20 mouse cellular contexts compared by ENCODE assay signal in the genomic region with DNA sequence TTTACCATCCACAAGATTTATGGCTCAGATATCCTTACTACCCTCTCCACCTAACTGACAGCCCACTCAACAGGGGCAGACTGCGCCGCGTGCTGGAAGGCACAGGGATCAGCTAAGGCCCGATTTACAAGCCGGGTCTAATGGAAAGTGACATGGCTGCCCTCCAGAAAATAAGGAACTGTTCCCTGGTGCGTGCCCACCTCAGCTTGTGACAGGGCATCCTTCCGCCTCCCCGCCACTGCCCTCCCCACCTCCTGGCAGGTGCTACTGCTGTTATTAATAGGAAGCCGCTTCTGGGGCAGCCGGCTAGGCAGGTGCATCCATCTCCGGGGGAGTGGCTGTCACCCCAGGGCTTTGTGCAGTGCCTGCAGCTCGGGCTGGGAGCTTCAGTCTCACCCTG. TPM values are rescaled to one million over a fixed set of nuclear protein-coding genes. Genes with fewer than 3 reads are reported as not detected.
DNase-seq lines count a peak whose midpoint lies in the region; ATAC-seq lines count a peak whose summit lies in the region.
"Had no signal": no experiment of that assay in that cellular context is flagged by ENCODE, and none has a peak within 500 bp of the region (broad histone marks: within the 10 kb centered on the region; RNA-seq: fewer than 3 reads in every experiment).

No protein-coding gene starts in this region.

- DNase-seq in kidney, adult 8-10 months, result no peak
- peak; percentile 28 for DNase-seq in cerebellum, adult 9-10 months
- no peak for DNase-seq in hindbrain, embryonic 11.5 days (ENCODE audit: low spot score)
- DNase-seq in lung, postnatal 36 days, result no peak
- DNase-seq in right cerebral cortex, postnatal 36 days (ENCODE audit: low spot score in 2 of 2), result no peak
- no peak for DNase-seq in ovary, postnatal 36 days (ENCODE audit: low spot score)
- DNase-seq: adrenal gland, postnatal 10 days; gastrocnemius, adult 2 months; heart, adult 2 months; lung, postnatal 10 days; right cerebral cortex, postnatal 4 days; thymus, postnatal 14 days had no signal

- no peaks in the 10 kb centered on the region for H3K36me3 ChIP-seq in kidney, embryonic 15.5 days
- no peaks in the 10 kb centered on the region for H3K36me3 ChIP-seq in hindbrain, embryonic 11.5 days (ENCODE audit: control insufficient read depth, insufficient read depth, low read length)
- no peaks in the 10 kb centered on the region for H3K36me3 ChIP-seq in neural tube, embryonic 13.5 days
- H3K36me3 ChIP-seq: G1E; limb, embryonic 13.5 days; liver, embryonic 15.5 days; midbrain, embryonic 12.5 days had no signal

- no peak overlapping the region for H3K4me3 ChIP-seq in kidney, embryonic 15.5 days (replicated peaks)
- no peak overlapping the region for H3K4me3 ChIP-seq in hindbrain, embryonic 11.5 days (ENCODE audit: low read depth, low read length)
- no peak overlapping the region for H3K4me3 ChIP-seq in neural tube, embryonic 13.5 days
- H3K4me3 ChIP-seq: heart, adult 2 months; liver, embryonic 15.5 days; midbrain, embryonic 12.5 days had no signal

- no peak for ATAC-seq in kidney, embryonic 15.5 days (replicated peaks; ENCODE audit: low FRiP score)
- peak; percentile 20; the same call in 1 of the 2 replicates for ATAC-seq in hindbrain, embryonic 11.5 days (ENCODE audit: low FRiP score)
- ATAC-seq in neural tube, embryonic 13.5 days (ENCODE audit: low read depth), result no peak
- ATAC-seq: forebrain, embryonic 16.5 days; inflammation-experienced regulatory T-cells, adult 6 months had no signal

- WGBS in kidney, embryonic 15.5 days, result 8% methylated on average over 12 of the region's 12 CpGs
- 18% methylated on average over 12 of the region's 12 CpGs for WGBS in hindbrain, embryonic 11.5 days
- WGBS in neural tube, embryonic 13.5 days, result 3% methylated on average over 12 of the region's 12 CpGs

- peak overlapping the region; percentile 43 for H3K4me2 ChIP-seq in kidney, embryonic 15.5 days
- H3K4me2 ChIP-seq in hindbrain, embryonic 11.5 days (replicated peaks; ENCODE audit: low read depth, low read length), result no peak overlapping the region
- peak overlapping the region; percentile 16; the same call in 1 of the 2 replicates for H3K4me2 ChIP-seq in neural tube, embryonic 13.5 days
- H3K4me2 ChIP-seq: liver, embryonic 15.5 days; midbrain, embryonic 12.5 days had no signal

- H3K27ac ChIP-seq in kidney, embryonic 15.5 days, result no peak overlapping the region
- peak overlapping the region; percentile 58; the same call in 1 of the 2 replicates for H3K27ac ChIP-seq in hindbrain, embryonic 11.5 days (ENCODE audit: low read depth, low read length)
- peak overlapping the region; percentile 52 for H3K27ac ChIP-seq in neural tube, embryonic 13.5 days (replicated peaks)
- H3K27ac ChIP-seq: gastrocnemius, adult 2 months; heart, adult 2 months; limb, embryonic 13.5 days; liver, embryonic 15.5 days; midbrain, embryonic 12.5 days had no signal

- H3K27me3 ChIP-seq in kidney, embryonic 15.5 days, result peaks cover 70% of the 10 kb centered on the region
- H3K27me3 ChIP-seq in hindbrain, embryonic 11.5 days (ENCODE audit: control insufficient read depth, insufficient read depth, low read length), result peaks cover 10% of the 10 kb centered on the region; the same call in 1 of the 2 replicates
- H3K27me3 ChIP-seq in neural tube, embryonic 13.5 days, result peaks cover 14% of the 10 kb centered on the region

- no peak overlapping the region for H3K9ac ChIP-seq in kidney, embryonic 15.5 days
- peak overlapping the region; percentile 34; the same call in 1 of the 2 replicates for H3K9ac ChIP-seq in hindbrain, embryonic 11.5 days (ENCODE audit: low read depth, low read length)
- H3K9ac ChIP-seq in neural tube, embryonic 13.5 days, result 0 out of 2 replicates have a peak overlapping the region, but pooled peaks have one; percentile 31
- H3K9ac ChIP-seq: limb, embryonic 13.5 days; liver, embryonic 15.5 days; midbrain, embryonic 12.5 days had no signal

- no peaks in the 10 kb centered on the region for H3K9me3 ChIP-seq in kidney, embryonic 15.5 days (replicated peaks)
- H3K9me3 ChIP-seq in hindbrain, embryonic 11.5 days (ENCODE audit: control insufficient read depth, low read length), result no peaks in the 10 kb centered on the region
- no peaks in the 10 kb centered on the region for H3K9me3 ChIP-seq in neural tube, embryonic 13.5 days
- H3K9me3 ChIP-seq: G1E; limb, embryonic 13.5 days; liver, embryonic 15.5 days; midbrain, embryonic 12.5 days had no signal

- H3K4me1 ChIP-seq in kidney, embryonic 15.5 days, result peaks cover 59% of the 10 kb centered on the region
- peaks cover 9% of the 10 kb centered on the region for H3K4me1 ChIP-seq in hindbrain, embryonic 11.5 days (replicated peaks; ENCODE audit: control insufficient read depth, insufficient read depth, low read length)
- H3K4me1 ChIP-seq in neural tube, embryonic 13.5 days (replicated peaks), result peaks cover 74% of the 10 kb centered on the region
- H3K4me1 ChIP-seq: liver, embryonic 15.5 days had no signal

RNA-seq across cellular contexts. Expression of a gene that starts 41.2 kb away (rescaled TPM):
- 24.9 and 26.8 TPM in 2 replicates for polyA plus RNA-seq in kidney, embryonic 15.5 days (2015; fragmentation: Nextera tagmentation; extraction: Ambion mirVana)
- 14.4 and 14.6 TPM in 2 replicates for polyA plus RNA-seq in hindbrain, embryonic 11.5 days (2014; fragmentation: Nextera tagmentation; extraction: Ambion mirVana)
- 15.0 and 19.0 TPM in 2 replicates for polyA plus RNA-seq in neural tube, embryonic 13.5 days (2015; fragmentation: Nextera tagmentation; extraction: Ambion mirVana)

RNA-seq across cellular contexts. Expression of a gene that starts 45.0 kb away (rescaled TPM):
- polyA plus RNA-seq in kidney, embryonic 15.5 days (2015; fragmentation: Nextera tagmentation; extraction: Ambion mirVana), result 19.5 and 20.0 TPM in 2 replicates
- polyA plus RNA-seq in hindbrain, embryonic 11.5 days (2014; fragmentation: Nextera tagmentation; extraction: Ambion mirVana), result 28.0 and 33.0 TPM in 2 replicates
- 21.4 and 23.0 TPM in 2 replicates for polyA plus RNA-seq in neural tube, embryonic 13.5 days (2015; fragmentation: Nextera tagmentation; extraction: Ambion mirVana)
